Mouse (Mus musculus) kidney, adult 2 months (tissue): ENCODE measurements around the gene Sema3b.

Experiments used
- CTCF ChIP-seq: fragments of 200-500 bp; conservative IDR thresholded peaks from 2 replicates; pipeline ENCODE4 v1.5.1; 2011; ENCODE audit warnings: low read depth, mild to moderate bottlenecking, control low read depth, low read length, moderate library complexity, mixed read lengths; ENCODE audit not compliant: insufficient read depth, insufficient read length
- POLR2A ChIP-seq: fragments of 200-500 bp; IDR thresholded peaks from one replicate; pipeline ENCODE4 v1.6.1; 2011; ENCODE audit warnings: low read depth, low read length, control low read depth

DNA sequence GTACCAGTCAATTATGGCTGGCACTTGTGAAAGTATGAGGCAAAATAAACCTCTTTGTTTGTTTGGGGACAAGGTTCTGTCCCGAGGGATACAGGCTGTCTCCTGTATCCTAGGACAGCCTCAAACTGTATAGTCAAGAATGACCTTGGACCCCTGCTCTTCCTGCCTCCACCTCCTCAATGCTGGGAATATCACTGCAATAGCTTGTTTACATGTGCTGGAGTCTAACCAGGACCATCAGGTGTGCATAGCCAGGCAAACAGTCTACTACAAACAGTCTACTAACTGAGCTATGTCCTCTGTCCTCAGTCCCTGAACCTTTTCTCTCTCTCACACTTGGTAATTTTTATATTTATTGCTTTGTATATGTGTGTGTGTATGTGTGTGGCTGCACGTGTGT is 44.4 kb upstream of the Sema3b start:
- no peak for TF ChIP-seq CTCF
- TF ChIP-seq POLR2A = no peak
